Mouse (Mus musculus) kidney, adult 9 months (tissue): ENCODE data around the gene Ercc6.

Source experiments
- DNase-seq: peaks from one replicate; pipeline ENCODE4 v3.0.0; 2022

Ercc6 gene

GRCm38 (mm10) chr14:32587013-32587784, 73.9 kb downstream of the Ercc6 start:
- peak; percentile 72 for DNase-seq

GRCm38 (mm10) chr14:32590377-32590776, 77.1 kb downstream of the Ercc6 start:
- peak; percentile 28 for DNase-seq

GRCm38 (mm10) chr14:32597232-32598231, 84.2 kb downstream of the Ercc6 start:
- peak; percentile 38 for DNase-seq

- DNase-seq, result no peak
Observed at GRCm38 (mm10) chr14:32598437-32599219, 85.3 kb downstream of the Ercc6 start.

- no peak for DNase-seq
Observed at GRCm38 (mm10) chr14:32599290-32600041, 86.1 kb downstream of the Ercc6 start, which contains the start of gene Prrxl1. Prrxl1 (plus strand) TSS chr14:32599407.

- no peak for DNase-seq
Observed at GRCm38 (mm10) chr14:32600110-32600509, 86.8 kb downstream of the Ercc6 start.

- DNase-seq, result no peak
Observed at GRCm38 (mm10) chr14:32605508-32605907, 92.2 kb downstream of the Ercc6 start.

GRCm38 (mm10) chr14:32606316-32606715, 93.0 kb downstream of the Ercc6 start:
- no peak for DNase-seq

GRCm38 (mm10) chr14:32609392-32609791, 96.1 kb downstream of the Ercc6 start:
- peak; percentile 26 for DNase-seq

- no peak for DNase-seq
Observed at GRCm38 (mm10) chr14:32617253-32617652, 103.9 kb downstream of the Ercc6 start.

GRCm38 (mm10) chr14:32624245-32624644, 110.9 kb downstream of the Ercc6 start:
- no peak for DNase-seq

GRCm38 (mm10) chr14:32624811-32625210, 111.5 kb downstream of the Ercc6 start:
- no peak for DNase-seq

- no peak for DNase-seq
Observed at GRCm38 (mm10) chr14:32627271-32627670, 114.0 kb downstream of the Ercc6 start.

- no peak for DNase-seq
Observed at GRCm38 (mm10) chr14:32628584-32628983, 115.3 kb downstream of the Ercc6 start.
